Mouse (Mus musculus): Measurements from ENCODE around the gene Gm4981. TPM values are rescaled to one million over a fixed set of nuclear protein-coding genes. Genes with fewer than 3 reads are reported as not detected.
"Not testable (repeated sequence)": the region's sequence is repeated elsewhere in the genome, so short reads cannot be mapped to it uniquely, and the experiment has no call there.

Gm4981 gene
- not detected in 2 replicates for polyA plus RNA-seq (2014; fragmentation: Nextera tagmentation; extraction: Ambion mirVana)

- H3K27me3 ChIP-seq (ENCODE audit: control insufficient read depth, insufficient read depth, low read length) = no peaks in the 10 kb centered on the region
- no peak within 1 kb of the TSS for H3K4me3 ChIP-seq (ENCODE audit: low read depth, low read length)
- H3K36me3 ChIP-seq (ENCODE audit: control insufficient read depth, insufficient read depth, low read length) = no peaks in the 10 kb centered on the region
- H3K9me3 ChIP-seq (ENCODE audit: control insufficient read depth, low read length) = peaks cover 8% of the 10 kb centered on the region
- H3K4me2 ChIP-seq = no peak within 1 kb of the TSS
- no peak within 1 kb of the TSS for H3K27ac ChIP-seq (ENCODE audit: low read depth, low read length)
- WGBS = 82% methylated on average over 10 of the region's 10 CpGs
- H3K4me1 ChIP-seq (ENCODE audit: control insufficient read depth, insufficient read depth, low read length) = no peaks in the 10 kb centered on the region
- DNase-seq (ENCODE audit: low spot score, missing footprints) (no peak), ATAC-seq (ENCODE audit: low FRiP score) (no peak)
- H3K9ac ChIP-seq (ENCODE audit: low read length) = no peak within 1 kb of the TSS
Measured at GRCm38 (mm10) chr10:58236613-58237012, at the start of gene Gm4981. Gene Gm4981, minus strand, starts transcription at chr10:58236701.

- Histone ChIP-seq H3K27ac (ENCODE audit: low read depth, low read length) (no peak overlapping the region), H3K4me1 (ENCODE audit: control insufficient read depth, insufficient read depth, low read length) (no peaks in the 10 kb centered on the region), H3K27me3 (ENCODE audit: control insufficient read depth, insufficient read depth, low read length) (no peaks in the 10 kb centered on the region), H3K36me3 (ENCODE audit: control insufficient read depth, insufficient read depth, low read length) (peaks cover 4% of the 10 kb centered on the region), H3K9ac (ENCODE audit: low read length) (no peak overlapping the region), H3K9me3 (ENCODE audit: control insufficient read depth, low read length) (no peaks in the 10 kb centered on the region), H3K4me2 (no peak overlapping the region), H3K4me3 (ENCODE audit: low read depth, low read length) (no peak overlapping the region)
- DNase-seq (ENCODE audit: low spot score, missing footprints) (no peak), ATAC-seq (ENCODE audit: low FRiP score) (no peak)
- WGBS = 95% methylated on average over 7 of the region's 7 CpGs
Measured at GRCm38 (mm10) chr10:58282238-58282637, 45.7 kb upstream of the Gm4981 start.

GRCm38 (mm10) chr10:58258466-58258865 is 22.0 kb upstream of the Gm4981 start:
- WGBS = 84% methylated on average over 5 of the region's 5 CpGs
- Histone ChIP-seq H3K4me1 (ENCODE audit: control insufficient read depth, insufficient read depth, low read length) (peaks cover 9% of the 10 kb centered on the region; the same call in 1 of the 2 replicates), H3K9me3 (ENCODE audit: control insufficient read depth, low read length) (no peaks in the 10 kb centered on the region), H3K4me2 (no peak overlapping the region), H3K9ac (ENCODE audit: low read length) (no peak overlapping the region), H3K27ac (ENCODE audit: low read depth, low read length) (no peak overlapping the region), H3K27me3 (ENCODE audit: control insufficient read depth, insufficient read depth, low read length) (no peaks in the 10 kb centered on the region), H3K36me3 (ENCODE audit: control insufficient read depth, insufficient read depth, low read length) (peaks cover 5% of the 10 kb centered on the region; the same call in 1 of the 2 replicates), H3K4me3 (ENCODE audit: low read depth, low read length) (no peak overlapping the region)
- ATAC-seq (ENCODE audit: low FRiP score) (no peak), DNase-seq (ENCODE audit: low spot score, missing footprints) (no peak)

GRCm38 (mm10) chr10:58255954-58256353 is 19.5 kb upstream of the Gm4981 start:
- no peaks in the 10 kb centered on the region for H3K27me3 ChIP-seq (ENCODE audit: control insufficient read depth, insufficient read depth, low read length)
- H3K4me2 ChIP-seq = peak overlapping the region; percentile 63
- peaks cover 2% of the 10 kb centered on the region; the same call in 1 of the 2 replicates for H3K36me3 ChIP-seq (ENCODE audit: control insufficient read depth, insufficient read depth, low read length)
- no peak for ATAC-seq (ENCODE audit: low FRiP score)
- WGBS = 13% methylated on average over 4 of the region's 4 CpGs
- H3K9ac ChIP-seq (ENCODE audit: low read length) = peak overlapping the region; percentile 84; the same call in 1 of the 2 replicates
- DNase-seq (ENCODE audit: low spot score, missing footprints) = peak; percentile 88
- H3K4me3 ChIP-seq (ENCODE audit: low read depth, low read length) = peak overlapping the region; percentile 80
- peaks cover 9% of the 10 kb centered on the region; the same call in 1 of the 2 replicates for H3K4me1 ChIP-seq (ENCODE audit: control insufficient read depth, insufficient read depth, low read length)
- no peaks in the 10 kb centered on the region for H3K9me3 ChIP-seq (ENCODE audit: control insufficient read depth, low read length)
- H3K27ac ChIP-seq (ENCODE audit: low read depth, low read length) = no peak overlapping the region

- Histone ChIP-seq H3K4me2 (peak within 1 kb of the TSS; percentile 63), H3K27ac (ENCODE audit: low read depth, low read length) (peak within 1 kb of the TSS; percentile 61), H3K4me3 (ENCODE audit: low read depth, low read length) (peak within 1 kb of the TSS; percentile 80), H3K9me3 (ENCODE audit: control insufficient read depth, low read length) (no peaks in the 10 kb centered on the region), H3K4me1 (ENCODE audit: control insufficient read depth, insufficient read depth, low read length) (peaks cover 9% of the 10 kb centered on the region; the same call in 1 of the 2 replicates), H3K9ac (ENCODE audit: low read length) (peak within 1 kb of the TSS; percentile 84), H3K27me3 (ENCODE audit: control insufficient read depth, insufficient read depth, low read length) (no peaks in the 10 kb centered on the region), H3K36me3 (ENCODE audit: control insufficient read depth, insufficient read depth, low read length) (peaks cover 2% of the 10 kb centered on the region; the same call in 1 of the 2 replicates)
- ATAC-seq (ENCODE audit: low FRiP score) (peak; percentile 98), DNase-seq (ENCODE audit: low spot score, missing footprints) (peak; percentile 98)
- under 1% methylated on average over 53 of the region's 58 CpGs for WGBS
Measured at GRCm38 (mm10) chr10:58255213-58255892, 18.9 kb upstream of the Gm4981 start, which contains the start of gene Gcc2. Gene Gcc2, plus strand, starts transcription at chr10:58255497.

GRCm38 (mm10) chr10:58254635-58255175 is 18.2 kb upstream of the Gm4981 start:
- Histone ChIP-seq H3K27me3 (ENCODE audit: control insufficient read depth, insufficient read depth, low read length) (no peaks in the 10 kb centered on the region), H3K4me2 (peak overlapping the region; percentile 63), H3K9ac (ENCODE audit: low read length) (peak overlapping the region; percentile 31; the same call in 1 of the 2 replicates), H3K9me3 (ENCODE audit: control insufficient read depth, low read length) (no peaks in the 10 kb centered on the region), H3K27ac (ENCODE audit: low read depth, low read length) (no peak overlapping the region), H3K4me1 (ENCODE audit: control insufficient read depth, insufficient read depth, low read length) (peaks cover 9% of the 10 kb centered on the region; the same call in 1 of the 2 replicates), H3K36me3 (ENCODE audit: control insufficient read depth, insufficient read depth, low read length) (no peaks in the 10 kb centered on the region), H3K4me3 (ENCODE audit: low read depth, low read length) (peak overlapping the region; percentile 80)
- no peak for DNase-seq (ENCODE audit: low spot score, missing footprints)
- 39% methylated on average over 6 of the region's 6 CpGs for WGBS
- peak; percentile 57 for ATAC-seq (ENCODE audit: low FRiP score)

GRCm38 (mm10) chr10:58249535-58249934 is 13.0 kb upstream of the Gm4981 start:
- H3K27me3 ChIP-seq (ENCODE audit: control insufficient read depth, insufficient read depth, low read length) = no peaks in the 10 kb centered on the region
- no peaks in the 10 kb centered on the region for H3K9me3 ChIP-seq (ENCODE audit: control insufficient read depth, low read length)
- 29% methylated on average over 1 of the region's 1 CpGs for WGBS
- H3K27ac ChIP-seq (ENCODE audit: low read depth, low read length) = no peak overlapping the region
- H3K36me3 ChIP-seq (ENCODE audit: control insufficient read depth, insufficient read depth, low read length) = no peaks in the 10 kb centered on the region
- no peak overlapping the region for H3K4me2 ChIP-seq
- H3K9ac ChIP-seq (ENCODE audit: low read length) = no peak overlapping the region
- DNase-seq (ENCODE audit: low spot score, missing footprints) (no peak), ATAC-seq (ENCODE audit: low FRiP score) (no peak)
- H3K4me1 ChIP-seq (ENCODE audit: control insufficient read depth, insufficient read depth, low read length) = no peaks in the 10 kb centered on the region
- no peak overlapping the region for H3K4me3 ChIP-seq (ENCODE audit: low read depth, low read length)

GRCm38 (mm10) chr10:58238984-58239740 is 2.7 kb upstream of the Gm4981 start:
- ATAC-seq (ENCODE audit: low FRiP score) (peak; percentile 88), DNase-seq (ENCODE audit: low spot score, missing footprints) (peak; percentile 88)
- not testable (repeated sequence) for H3K4me1 ChIP-seq (ENCODE audit: control insufficient read depth, insufficient read depth, low read length); H3K4me3 ChIP-seq (ENCODE audit: low read depth, low read length); H3K9me3 ChIP-seq (ENCODE audit: control insufficient read depth, low read length); H3K4me2 ChIP-seq; H3K27ac ChIP-seq (ENCODE audit: low read depth, low read length); H3K9ac ChIP-seq (ENCODE audit: low read length); H3K27me3 ChIP-seq (ENCODE audit: control insufficient read depth, insufficient read depth, low read length); H3K36me3 ChIP-seq (ENCODE audit: control insufficient read depth, insufficient read depth, low read length)
- 85% methylated on average over 7 of the region's 8 CpGs for WGBS

- H3K27ac ChIP-seq (ENCODE audit: low read depth, low read length); H3K4me2 ChIP-seq; H3K9me3 ChIP-seq (ENCODE audit: control insufficient read depth, low read length); H3K4me3 ChIP-seq (ENCODE audit: low read depth, low read length); ATAC-seq (ENCODE audit: low FRiP score); DNase-seq (ENCODE audit: low spot score, missing footprints); H3K36me3 ChIP-seq (ENCODE audit: control insufficient read depth, insufficient read depth, low read length); H3K4me1 ChIP-seq (ENCODE audit: control insufficient read depth, insufficient read depth, low read length); H3K9ac ChIP-seq (ENCODE audit: low read length); H3K27me3 ChIP-seq (ENCODE audit: control insufficient read depth, insufficient read depth, low read length): not testable (repeated sequence)
- 81% methylated on average over 4 of the region's 4 CpGs for WGBS
Measured at GRCm38 (mm10) chr10:58234985-58235384, 1.5 kb downstream of the Gm4981 start.

All from midbrain, embryonic 11.5 days (tissue).